Mouse (Mus musculus) megakaryocyte, embryonic 14.5 days (primary cell): ENCODE results near the gene Cfd.

Source experiments
- FLI1 ChIP-seq: IDR thresholded peaks from 2 replicates; pipeline ENCODE4 v1.6.1; 2012; ENCODE audit warnings: low read length, inconsistent platforms, mixed read lengths
- GATA1 ChIP-seq: IDR thresholded peaks from 3 replicates; pipeline ENCODE4 v1.6.1; 2012; ENCODE audit warnings: mixed read lengths, low read length, inconsistent platforms, borderline replicate concordance

DNA sequence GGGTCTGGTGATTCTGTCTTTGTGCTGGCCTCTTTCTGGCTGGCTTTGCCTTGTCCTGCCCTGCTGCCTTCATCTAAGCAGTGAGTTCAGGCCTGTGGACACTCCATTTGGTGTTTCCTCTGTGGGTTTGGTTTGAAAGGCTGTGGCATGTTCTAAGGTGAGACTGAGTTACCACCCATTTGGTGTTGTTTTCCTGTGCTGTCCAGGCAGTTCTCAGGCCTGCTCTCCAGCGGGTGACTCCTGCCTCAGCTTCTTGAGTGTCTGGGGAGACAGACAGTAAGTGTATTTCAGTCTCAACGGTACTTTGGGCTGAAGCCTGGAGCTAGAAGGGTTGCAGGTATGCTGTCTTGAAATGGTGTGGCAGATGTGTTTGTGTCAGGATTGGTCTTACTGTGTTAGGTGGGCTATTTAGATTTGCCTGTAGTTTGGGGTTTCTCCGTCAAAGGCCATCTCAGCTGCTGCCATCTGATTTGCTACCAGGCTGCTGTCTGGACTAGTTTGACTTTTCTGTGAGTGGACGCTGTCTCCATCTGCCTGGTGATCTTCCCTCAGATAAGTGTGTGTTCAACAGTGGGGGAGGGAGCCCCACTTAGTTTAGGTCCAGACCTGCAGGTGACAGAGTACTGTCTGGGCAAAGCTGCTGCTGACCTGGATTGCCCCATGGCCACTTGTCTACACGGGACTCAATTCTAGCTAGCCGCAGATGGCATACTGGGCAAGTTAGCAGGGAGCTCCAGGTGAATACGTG, 33.8 kb upstream of the Cfd start:
- TF ChIP-seq FLI1 (no peak), GATA1 (no peak)
